In genomic region chr9:63856065-63856736, GRCm38 (mm10) we compare ENCODE assay signal across 9 mouse cellular contexts.
DNase-seq lines count a peak whose midpoint lies in the region; ATAC-seq and TF ChIP-seq lines count a peak whose summit lies in the region.
"Had no signal": no experiment of that assay in that cellular context is flagged by ENCODE, and none has a peak within 500 bp of the region (broad histone marks: within the 10 kb centered on the region; RNA-seq: fewer than 3 reads in every experiment).

No protein-coding gene starts in this region.

- no peaks in the 10 kb centered on the region for H3K36me3 ChIP-seq in forebrain, embryonic 15.5 days
- no peaks in the 10 kb centered on the region for H3K36me3 ChIP-seq in forebrain, embryonic 10.5 days (replicated peaks)
- no peaks in the 10 kb centered on the region for H3K36me3 ChIP-seq in kidney, adult 2 months (ENCODE audit: control insufficient read depth, insufficient read depth, low read length)
- H3K36me3 ChIP-seq: heart, embryonic 15.5 days had no signal

- ATAC-seq in forebrain, embryonic 15.5 days (replicated peaks): peak; percentile 85
- no peak for ATAC-seq in megakaryocyte-erythroid progenitor cell, adult 5-6 weeks (replicated peaks; ENCODE audit: low FRiP score, low TSS enrichment, poor library complexity, severe bottlenecking)

- H3K4me1 ChIP-seq in forebrain, embryonic 15.5 days: peaks cover 18% of the 10 kb centered on the region
- peaks cover 5% of the 10 kb centered on the region for H3K4me1 ChIP-seq in forebrain, embryonic 10.5 days
- H3K4me1 ChIP-seq in kidney, adult 2 months (ENCODE audit: control insufficient read depth, insufficient read depth, low read length): no peaks in the 10 kb centered on the region; the same call in 1 of the 2 replicates

- H3K4me2 ChIP-seq in forebrain, embryonic 15.5 days (replicated peaks): no peak overlapping the region
- H3K4me2 ChIP-seq: heart, embryonic 15.5 days had no signal

- DNase-seq in forebrain, embryonic 10.5 days (ENCODE audit: extremely low spot score, low spot score): no peak
- DNase-seq in Muller cell, postnatal 12 days (ENCODE audit: inconsistent ontology term): peak; percentile 86
- peak; percentile 76 for DNase-seq in kidney, adult 2 months
- peak; percentile 31 to 61 for DNase-seq in left cerebral cortex, adult 9 months (ENCODE audit: low spot score in 2 of 2)
- no peak for DNase-seq in B cell, adult 2 months
- DNase-seq in embryo, embryonic 11 days: no peak

- no peaks in the 10 kb centered on the region for H3K9me3 ChIP-seq in forebrain, embryonic 15.5 days
- H3K9me3 ChIP-seq in forebrain, embryonic 10.5 days: no peaks in the 10 kb centered on the region

- H3K27me3 ChIP-seq in forebrain, embryonic 15.5 days: 0 out of 2 replicates have a peak, but pooled peaks cover 3% of the 10 kb centered on the region
- H3K27me3 ChIP-seq in forebrain, embryonic 10.5 days (ENCODE audit: poor library complexity, severe bottlenecking): no peaks in the 10 kb centered on the region
- H3K27me3 ChIP-seq in kidney, adult 2 months (replicated peaks; ENCODE audit: control insufficient read depth, insufficient read depth, low read length): no peaks in the 10 kb centered on the region
- H3K27me3 ChIP-seq: heart, embryonic 15.5 days had no signal

- WGBS in forebrain, embryonic 15.5 days: 44% methylated on average over 9 of the region's 9 CpGs
- 86% methylated on average over 9 of the region's 9 CpGs for WGBS in forebrain, embryonic 10.5 days
- WGBS in kidney, adult 2 months: 53% methylated on average over 9 of the region's 9 CpGs

- TF ChIP-seq POLR2A in kidney, adult 2 months (IDR thresholded peaks at IDR 0.05; ENCODE audit: low read depth, low read length): no peak

- no peak for TF ChIP-seq CTCF in kidney, adult 2 months (conservative IDR thresholded peaks at IDR 0.05; ENCODE audit: insufficient read depth, insufficient read length, low read depth, low read length)

- no peak overlapping the region for H3K9ac ChIP-seq in forebrain, embryonic 15.5 days (replicated peaks)
- H3K9ac ChIP-seq: heart, embryonic 15.5 days had no signal

- no peak overlapping the region for H3K4me3 ChIP-seq in forebrain, embryonic 15.5 days
- no peak overlapping the region for H3K4me3 ChIP-seq in forebrain, embryonic 10.5 days
- no peak overlapping the region for H3K4me3 ChIP-seq in kidney, adult 2 months (ENCODE audit: insufficient read depth, low read depth, low read length)
- H3K4me3 ChIP-seq: heart, embryonic 15.5 days had no signal

- peak overlapping the region; percentile 47; the same call in 1 of the 2 replicates for H3K27ac ChIP-seq in forebrain, embryonic 15.5 days (replicated peaks)
- no peak overlapping the region for H3K27ac ChIP-seq in forebrain, embryonic 10.5 days
- peak overlapping the region; percentile 64 for H3K27ac ChIP-seq in kidney, adult 2 months (ENCODE audit: insufficient read depth, low read depth, low read length)
- H3K27ac ChIP-seq: heart, embryonic 15.5 days had no signal

Comparison
In these comparisons a context has a peak if more than half of its experiments do, and no peak if none do; other contexts are left out.
1. DNase-seq: peak in Muller cell, postnatal 12 days (single experiment), kidney, adult 2 months (single experiment) and left cerebral cortex, adult 9 months (2 of 2); none in forebrain, embryonic 10.5 days (single experiment), B cell, adult 2 months (0 of 2) and embryo, embryonic 11 days (single experiment).